Mouse (Mus musculus) liver, embryonic 14.5 days (tissue): ENCODE results near the gene Rbm8a.

Experiments
- CTCF ChIP-seq: IDR thresholded peaks from 2 replicates; pipeline ENCODE4 v1.5.1; 2016; ENCODE audit warnings: antibody characterized with exemption, low read depth, control low read depth
- EP300 ChIP-seq: IDR thresholded peaks from 2 replicates; pipeline ENCODE4 v1.6.1; 2016; ENCODE audit warnings: antibody characterized with exemption, low read depth

GRCm38 (mm10) chr3:96593790-96594560, 35.8 kb upstream of the Rbm8a start, which contains the start of gene Polr3gl:
- TF ChIP-seq CTCF (0 out of 2 replicates have a peak, but pooled peaks have one; percentile 45), EP300 (no peak)
